Mouse (Mus musculus): ENCODE measurements at regions not wholly inside any gene's neighbourhood (a gene's known extent, or its start where the extent isn't known, plus 50 kb on each side); places are given as distances from the start of the nearest gene placed in this dataset.

DNA sequence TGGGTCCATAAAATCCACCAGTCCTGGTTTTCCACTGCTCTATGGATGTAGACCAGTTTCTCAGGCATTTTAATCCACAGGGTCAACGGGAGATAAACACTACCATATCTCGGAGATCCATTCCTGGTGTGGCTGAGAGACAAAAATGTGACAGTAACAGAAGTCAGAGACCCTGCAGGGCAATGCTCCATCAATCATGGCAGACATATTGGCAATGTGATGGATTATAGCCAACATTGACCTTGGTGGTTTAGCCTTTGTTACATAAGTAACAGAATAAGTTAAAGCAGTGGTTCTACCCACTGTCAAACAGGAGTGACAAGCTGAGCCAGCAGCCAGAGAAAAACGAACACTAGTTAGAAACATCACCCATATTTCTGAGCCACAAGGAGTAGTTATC is 50.0 kb upstream of the Nxph1 start:
- Histone ChIP-seq H3K27ac (ENCODE audit: low read length) (no peak overlapping the region), H3K27me3 (ENCODE audit: insufficient read depth, low read length) (no peaks in the 10 kb centered on the region), H3K36me3 (ENCODE audit: insufficient read depth, low read length) (no peaks in the 10 kb centered on the region), H3K9me3 (ENCODE audit: low read length) (no peaks in the 10 kb centered on the region), H3K9ac (replicated peaks; ENCODE audit: low read length) (no peak overlapping the region), H3K4me3 (ENCODE audit: low read length) (no peak overlapping the region), H3K4me2 (replicated peaks; ENCODE audit: low read depth, low read length) (no peak overlapping the region), H3K4me1 (ENCODE audit: insufficient read depth, low read length) (no peaks in the 10 kb centered on the region)
- 54% methylated on average over 3 of the region's 3 CpGs for WGBS
- ATAC-seq (ENCODE audit: low FRiP score, low TSS enrichment) = no peak
